Mouse (Mus musculus): ENCODE data around the gene Cnpy4. TPM values are rescaled to one million over a fixed set of nuclear protein-coding genes. Genes with fewer than 3 reads are reported as not detected.
A peak's percentile ranks its signal among the peaks of the same experiment; 100 is the strongest.

Gene Cnpy4
- 17.2 and 20.2 TPM in 2 replicates for polyA plus RNA-seq (2015; fragmentation: Nextera tagmentation; extraction: Ambion mirVana)

DNA sequence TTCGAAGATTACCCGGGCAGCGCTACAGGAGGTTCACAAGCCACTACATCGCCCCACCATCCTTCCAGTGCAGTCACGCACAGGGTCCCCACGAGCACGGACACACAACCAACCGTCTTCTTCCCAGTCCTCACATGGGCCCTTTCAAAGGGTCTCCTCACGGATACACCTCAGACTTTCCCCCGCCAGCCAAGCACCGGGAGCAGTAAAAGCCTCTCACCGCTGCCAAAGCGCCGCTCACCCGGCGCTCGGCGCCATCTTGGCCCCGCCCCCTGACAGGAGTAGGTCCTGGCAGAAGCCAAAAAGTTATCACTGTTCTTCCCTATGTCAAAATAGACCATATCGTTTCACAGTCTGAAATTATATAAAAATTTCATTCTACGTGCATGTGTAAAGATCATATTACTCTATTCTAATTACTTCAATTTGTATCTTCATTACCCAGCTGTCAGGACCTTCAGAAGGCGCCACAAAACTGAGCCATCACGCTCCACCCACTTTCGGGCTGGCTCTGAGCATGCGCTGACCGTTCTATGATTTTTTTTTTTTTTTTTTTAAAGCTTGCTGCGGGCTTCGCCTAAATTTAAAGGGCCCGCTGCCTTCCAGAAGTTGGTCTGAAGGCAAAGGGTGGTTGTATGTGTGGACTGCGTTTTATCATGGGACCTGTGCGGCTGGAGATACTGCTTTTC is at the start of gene Cnpy4, which contains the start of gene Taf6:
Gene Cnpy4 (plus strand): TSS at position 536 of the 689 bp plus-strand sequence.
Gene Taf6 (minus strand): TSS at position 502 of the 689 bp plus-strand sequence.

GRCm38 (mm10) chr5:138155443-138155976 is 31.8 kb upstream of the Cnpy4 start, which contains the start of gene Zfp113:
TSS of gene Zfp113 (minus strand) at chr5:138155744.

DNA sequence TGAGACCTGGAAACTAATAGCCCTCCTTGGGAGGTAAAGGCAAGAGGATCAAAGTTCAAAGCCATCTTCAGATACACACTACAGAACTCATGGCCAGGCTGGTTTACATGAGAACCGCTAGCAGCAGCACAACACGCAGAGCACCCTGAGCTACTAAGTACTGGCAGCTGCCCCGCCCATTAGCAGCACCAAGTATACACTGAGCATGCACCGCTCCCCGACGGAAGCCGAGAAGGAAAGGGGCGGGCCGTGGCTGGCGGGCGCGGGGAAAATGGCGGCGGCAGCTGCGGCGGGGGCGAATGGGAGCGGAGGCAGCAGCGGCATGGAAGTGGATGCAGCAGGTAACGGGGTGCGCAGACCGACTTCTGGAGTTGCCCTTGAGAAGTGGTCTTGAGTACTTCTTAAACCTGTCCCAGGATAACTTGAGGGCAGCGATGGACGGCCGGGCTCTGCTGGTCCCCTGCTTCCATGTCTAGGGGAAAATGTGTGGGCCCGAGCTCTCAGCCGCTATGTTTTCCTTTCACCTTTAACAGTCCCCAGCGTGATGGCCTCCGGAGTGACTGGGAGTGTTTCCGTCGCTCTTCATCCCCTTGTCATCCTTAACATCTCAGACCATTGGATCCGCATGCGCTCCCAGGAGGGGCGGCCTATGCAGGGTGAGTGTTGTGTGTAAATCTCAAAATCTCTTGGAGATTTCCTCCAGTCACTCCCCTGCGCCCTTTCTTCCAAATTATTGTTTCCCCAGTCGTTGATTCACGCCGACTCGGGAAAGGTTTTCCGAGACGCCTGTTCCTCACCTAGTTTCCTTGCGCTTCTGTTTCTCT is 26.2 kb upstream of the Cnpy4 start, which contains the start of gene Cops6:
Gene Cops6 (plus strand): TSS at position 230 of the 824 bp plus-strand sequence.

GRCm38 (mm10) chr5:138171695-138172491 is 15.4 kb upstream of the Cnpy4 start, which contains the start of the genes Ap4m1 and Mcm7:
TSS of gene Ap4m1 (plus strand) at chr5:138172002.
TSS of gene Mcm7 (minus strand) at chr5:138172422.

GRCm38 (mm10) chr5:138193771-138194727 is 6.8 kb downstream of the Cnpy4 start, which contains the start of gene Mblac1:
TSS of gene Mblac1 (plus strand) at chr5:138194314.

DNA sequence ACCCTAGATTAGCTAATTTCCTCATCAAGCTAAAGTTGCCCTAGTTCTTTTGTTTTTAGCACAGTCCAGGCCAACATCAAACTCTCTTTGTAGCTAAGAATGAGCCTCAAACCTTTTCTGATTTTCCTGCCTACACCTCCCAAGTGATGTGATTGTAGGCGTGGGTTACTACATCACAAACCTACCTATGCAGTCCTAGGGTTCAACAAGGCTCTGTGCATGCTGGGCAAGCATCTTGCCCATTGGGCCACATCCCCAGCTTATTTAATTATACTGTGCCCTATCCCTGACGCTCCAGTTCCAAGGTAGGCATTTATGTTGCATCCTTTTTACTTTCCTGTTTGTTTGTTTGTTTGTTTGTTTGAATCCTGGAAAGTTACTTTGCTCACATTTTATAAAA is 38.4 kb downstream of the Cnpy4 start, which contains the start of gene Nxpe5:
Gene Nxpe5 (plus strand): TSS at position 199 of the 400 bp plus-strand sequence.

MicroRNAs within 50 kb of the gene (microRNA counts, 519-probe panel; counts per million panel counts)
- microRNA mmu-miR-106b (3,693 counts per million, percentile 77 among the panel's probes with 10 or more counts), microRNA mmu-miR-25 (5,917 counts per million, percentile 91 among the panel's probes with 10 or more counts), microRNA mmu-miR-93 (3,693 counts per million, percentile 77 among the panel's probes with 10 or more counts)

Small RNA genes within 50 kb of the gene (microRNA-seq; reads per million reads assigned to microRNA genes)
- 758 to 966 reads per million in 2 experiments for gene Mir106b
- gene Mir25: 299 to 314 reads per million in 2 experiments
- 819 to 862 reads per million in 2 experiments for gene Mir93

Other genes starting within 250 kb of the Cnpy4 start
- gene Gjc3, start 224.4 kb upstream of the Cnpy4 start, polyA plus RNA-seq (2015; fragmentation: Nextera tagmentation; extraction: Ambion mirVana): 2.6 and 2.8 TPM in 2 replicates
- 0.11 and 0.55 TPM in 2 replicates for gene Azgp1, start 206.0 kb upstream of the Cnpy4 start, polyA plus RNA-seq (2015; fragmentation: Nextera tagmentation; extraction: Ambion mirVana)
- gene Smok3a, start 166.2 kb upstream of the Cnpy4 start, polyA plus RNA-seq (2015; fragmentation: Nextera tagmentation; extraction: Ambion mirVana): not detected in 2 replicates
- not detected in 2 replicates for gene Smok3b, start 166.1 kb upstream of the Cnpy4 start, polyA plus RNA-seq (2015; fragmentation: Nextera tagmentation; extraction: Ambion mirVana)
- gene Smok3c, start 134.3 kb upstream of the Cnpy4 start, polyA plus RNA-seq (2015; fragmentation: Nextera tagmentation; extraction: Ambion mirVana): not detected in 2 replicates
- gene Zkscan1, start 102.4 kb upstream of the Cnpy4 start, polyA plus RNA-seq (2015; fragmentation: Nextera tagmentation; extraction: Ambion mirVana): 5.0 and 5.2 TPM in 2 replicates
- gene Zscan21, start 70.6 kb upstream of the Cnpy4 start, polyA plus RNA-seq (2015; fragmentation: Nextera tagmentation; extraction: Ambion mirVana): 21.8 and 23.8 TPM in 2 replicates
- gene Zfp113, start 31.7 kb upstream of the Cnpy4 start, polyA plus RNA-seq (2015; fragmentation: Nextera tagmentation; extraction: Ambion mirVana): 7.8 and 9.0 TPM in 2 replicates
- 227 and 247 TPM in 2 replicates for gene Cops6, start 26.4 kb upstream of the Cnpy4 start, polyA plus RNA-seq (2015; fragmentation: Nextera tagmentation; extraction: Ambion mirVana)
- gene Ap4m1, start 15.5 kb upstream of the Cnpy4 start, polyA plus RNA-seq (2015; fragmentation: Nextera tagmentation; extraction: Ambion mirVana): 9.2 and 9.3 TPM in 2 replicates
- 32.0 and 36.3 TPM in 2 replicates for gene Mcm7, start 15.1 kb upstream of the Cnpy4 start, polyA plus RNA-seq (2015; fragmentation: Nextera tagmentation; extraction: Ambion mirVana)
- 33.2 and 37.7 TPM in 2 replicates for gene Taf6, start within 50 bp of the Cnpy4 start, polyA plus RNA-seq (2015; fragmentation: Nextera tagmentation; extraction: Ambion mirVana)
- 7.0 and 7.1 TPM in 2 replicates for gene Mblac1, start 6.8 kb downstream of the Cnpy4 start, polyA plus RNA-seq (2015; fragmentation: Nextera tagmentation; extraction: Ambion mirVana)
- 0.97 and 1.1 TPM in 2 replicates for gene Nxpe5, start 38.4 kb downstream of the Cnpy4 start, polyA plus RNA-seq (2015; fragmentation: Nextera tagmentation; extraction: Ambion mirVana)
- gene Lamtor4, start 68.0 kb downstream of the Cnpy4 start, polyA plus RNA-seq (2015; fragmentation: Nextera tagmentation; extraction: Ambion mirVana): 71.2 and 72.6 TPM in 2 replicates
- gene BC037034, start 76.5 kb downstream of the Cnpy4 start, polyA plus RNA-seq (2015; fragmentation: Nextera tagmentation; extraction: Ambion mirVana): 1.3 and 2.8 TPM in 2 replicates
- 0.68 and 1.4 TPM in 2 replicates for gene Gal3st4, start 85.4 kb downstream of the Cnpy4 start, polyA plus RNA-seq (2015; fragmentation: Nextera tagmentation; extraction: Ambion mirVana)
- 0.09 and 0.15 TPM in 2 replicates for gene Gm43720, start 92.5 kb downstream of the Cnpy4 start, polyA plus RNA-seq (2015; fragmentation: Nextera tagmentation; extraction: Ambion mirVana)
- gene Gpc2, start 92.5 kb downstream of the Cnpy4 start, polyA plus RNA-seq (2015; fragmentation: Nextera tagmentation; extraction: Ambion mirVana): 1.5 and 2.3 TPM in 2 replicates
- gene Stag3, start 92.8 kb downstream of the Cnpy4 start, polyA plus RNA-seq (2015; fragmentation: Nextera tagmentation; extraction: Ambion mirVana): 0.91 and 1.3 TPM in 2 replicates
- not detected in 2 replicates for gene Pvrig, start 154.5 kb downstream of the Cnpy4 start, polyA plus RNA-seq (2015; fragmentation: Nextera tagmentation; extraction: Ambion mirVana)